8 mouse cellular contexts compared by ENCODE assay signal in genomic region chr3:67463450-67464372, GRCm38 (mm10). TPM values are rescaled to one million over a fixed set of nuclear protein-coding genes. Genes with fewer than 3 reads are reported as not detected.
A peak's percentile ranks its signal among the peaks of the same experiment; 100 is the strongest.
DNase-seq lines count a peak whose midpoint lies in the region; ATAC-seq and TF ChIP-seq lines count a peak whose summit lies in the region.

Gene Lxn (minus strand): TSS chr3:67463926.

- H3K9ac ChIP-seq in heart, embryonic 12.5 days = peak within 1 kb of the TSS; percentile 81
- H3K9ac ChIP-seq in kidney, embryonic 16.5 days (replicated peaks; ENCODE audit: low read length) = peak within 1 kb of the TSS; percentile 80
- peak within 1 kb of the TSS; percentile 81 for H3K9ac ChIP-seq in midbrain, postnatal 0 days (replicated peaks; ENCODE audit: low read length, poor library complexity, severe bottlenecking)

- TF ChIP-seq POLR2A in brain, embryonic 14.5 days (IDR thresholded peaks at IDR 0.05; ENCODE audit: borderline replicate concordance, extremely low read depth, insufficient read depth, insufficient read length, poor library complexity, severe bottlenecking) = no peak

- TF ChIP-seq CTCF in brain, embryonic 14.5 days (IDR thresholded peaks at IDR 0.05; ENCODE audit: borderline replicate concordance, extremely low read depth, insufficient read depth, insufficient read length) = peak; percentile 30; the same call in 1 of the 2 replicates
- TF ChIP-seq CTCF in midbrain, postnatal 0 days (IDR thresholded peaks at IDR 0.05) = peak; percentile 61

- peak within 1 kb of the TSS; percentile 86 for H3K4me2 ChIP-seq in heart, embryonic 12.5 days
- H3K4me2 ChIP-seq in kidney, embryonic 16.5 days (replicated peaks; ENCODE audit: low read depth, low read length) = peak within 1 kb of the TSS; percentile 77
- H3K4me2 ChIP-seq in midbrain, postnatal 0 days (ENCODE audit: low read depth, low read length, poor library complexity, severe bottlenecking) = peak within 1 kb of the TSS; percentile 67

- H3K4me1 ChIP-seq in heart, embryonic 12.5 days (replicated peaks) = peaks cover 12% of the 10 kb centered on the region
- H3K4me1 ChIP-seq in kidney, embryonic 16.5 days (ENCODE audit: insufficient read depth, low read length) = peaks cover 8% of the 10 kb centered on the region
- no peaks in the 10 kb centered on the region for H3K4me1 ChIP-seq in midbrain, postnatal 0 days (ENCODE audit: insufficient read depth, low read length)

- peak within 1 kb of the TSS; percentile 81 for H3K27ac ChIP-seq in heart, embryonic 12.5 days (ENCODE audit: poor library complexity, severe bottlenecking)
- H3K27ac ChIP-seq in kidney, embryonic 16.5 days (ENCODE audit: low read length) = peak within 1 kb of the TSS; percentile 85
- peak within 1 kb of the TSS; percentile 52 for H3K27ac ChIP-seq in midbrain, postnatal 0 days (ENCODE audit: low read depth, low read length)

- no peaks in the 10 kb centered on the region for H3K9me3 ChIP-seq in heart, embryonic 12.5 days (replicated peaks)
- no peaks in the 10 kb centered on the region for H3K9me3 ChIP-seq in kidney, embryonic 16.5 days (ENCODE audit: low read length)
- no peaks in the 10 kb centered on the region for H3K9me3 ChIP-seq in midbrain, postnatal 0 days (ENCODE audit: low read length)

- H3K4me3 ChIP-seq in heart, embryonic 12.5 days = peak within 1 kb of the TSS; percentile 73
- peak within 1 kb of the TSS; percentile 73 for H3K4me3 ChIP-seq in kidney, embryonic 16.5 days (ENCODE audit: low read length)
- H3K4me3 ChIP-seq in midbrain, postnatal 0 days (ENCODE audit: low read depth, low read length) = peak within 1 kb of the TSS; percentile 59

- WGBS in heart, embryonic 12.5 days = 1% methylated on average over 43 of the region's 43 CpGs
- WGBS in kidney, embryonic 16.5 days = under 1% methylated on average over 43 of the region's 43 CpGs
- WGBS in midbrain, postnatal 0 days = under 1% methylated on average over 41 of the region's 43 CpGs

- ATAC-seq in heart, embryonic 12.5 days (ENCODE audit: insufficient number of reproducible peaks, low FRiP score) = peak; percentile 89
- ATAC-seq in kidney, embryonic 16.5 days (ENCODE audit: low FRiP score, low TSS enrichment) = peak; percentile 97
- ATAC-seq in midbrain, postnatal 0 days (ENCODE audit: low FRiP score) = peak; percentile 82

- no peaks in the 10 kb centered on the region for H3K27me3 ChIP-seq in heart, embryonic 12.5 days (replicated peaks)
- H3K27me3 ChIP-seq in kidney, embryonic 16.5 days (ENCODE audit: insufficient read depth, low read length) = no peaks in the 10 kb centered on the region
- H3K27me3 ChIP-seq in midbrain, postnatal 0 days (ENCODE audit: insufficient read depth, low read length) = no peaks in the 10 kb centered on the region

- DNase-seq in 416B (ENCODE audit: low read depth) (peak; percentile 69), liver (peak; percentile 72)
- peak; percentile 71 for DNase-seq in brain, embryonic 14.5 days (ENCODE audit: low read depth)
- peak; percentile 48 for DNase-seq in fibroblast of lung, adult 2 months (ENCODE audit: low read depth)
- peak; percentile 57 for DNase-seq in midbrain, postnatal 0 days (ENCODE audit: low spot score)
- peak; percentile 46 to 75 for DNase-seq in spleen, postnatal 4 days (ENCODE audit: low spot score in 2 of 2)

- peaks cover 38% of the 10 kb centered on the region for H3K36me3 ChIP-seq in heart, embryonic 12.5 days
- H3K36me3 ChIP-seq in kidney, embryonic 16.5 days (ENCODE audit: insufficient read depth, low read length) = peaks cover 22% of the 10 kb centered on the region; the same call in 1 of the 2 replicates
- peaks cover 7% of the 10 kb centered on the region; the same call in 1 of the 2 replicates for H3K36me3 ChIP-seq in midbrain, postnatal 0 days (ENCODE audit: insufficient read depth, low read length)

RNA-seq across cellular contexts. Expression of gene Lxn, which starts in this region (rescaled TPM):
- polyA plus RNA-seq in brain, embryonic 14.5 days (2012; rRNA removed) = 56.1 and 83.2 TPM in 2 replicates
- polyA plus RNA-seq in heart, embryonic 12.5 days (2016; fragmentation: Nextera tagmentation; extraction: Ambion mirVana) = 44.9 and 50.7 TPM in 2 replicates
- polyA plus RNA-seq in kidney, embryonic 16.5 days (2015; fragmentation: Nextera tagmentation; extraction: Ambion mirVana) = 67.2 and 69.6 TPM in 2 replicates
- total RNA-seq in midbrain, postnatal 0 days (2014; rRNA removed) = 74.9 and 84.5 TPM in 2 replicates
- 189 and 212 TPM in 2 replicates for polyA plus RNA-seq in midbrain, postnatal 0 days (2015; fragmentation: Nextera tagmentation; extraction: Ambion mirVana)

Comparison
In these comparisons a context has a peak if more than half of its experiments do, and no peak if none do; other contexts are left out.
1. Peak in every context shown above with its lines: DNase-seq, ATAC-seq, H3K4me3 ChIP-seq and H3K27ac ChIP-seq.